Mouse (Mus musculus) heart, postnatal 4 days (tissue): ENCODE measurements around the gene Acot11. TPM values are rescaled to one million over a fixed set of nuclear protein-coding genes. Genes with fewer than 3 reads are reported as not detected.

ENCODE experiments used
- total RNA-seq, 2 experiments: library from RNA; stranded (reverse); gene quantifications; 2 replicates each; pipeline ENCODE4 v1.2.3; 2021

Acot11 gene
- total RNA-seq, 2 experiments from 2014 or later, result 12.7 to 13.7 TPM

Other genes with a start within 250 kb of the Acot11 start
- 10 to 100 TPM; 31.9 to 34.3 TPM for gene Dhcr24, start 244.0 kb downstream of the Acot11 start, total RNA-seq
- gene Lexm, start 187.8 kb downstream of the Acot11 start, total RNA-seq, result not detected
- under 1 TPM; 0.38 to 0.45 TPM for gene Ttc22, start 182.6 kb downstream of the Acot11 start, total RNA-seq
- 1 to 10 TPM; 6.7 to 7.4 TPM for gene Pars2, start 153.9 kb downstream of the Acot11 start, total RNA-seq
- 10 to 100 TPM; 21.6 to 23.9 TPM for gene Ttc4, start 126.1 kb downstream of the Acot11 start, total RNA-seq
- 1 to 10 TPM in 1 of 2 experiments, under 1 TPM in 1; 0.16 to 1.1 TPM for gene Mroh7, start 74.1 kb downstream of the Acot11 start, total RNA-seq
- gene Fam151a, start 71.1 kb downstream of the Acot11 start, total RNA-seq, result under 1 TPM; 0.19 to 0.41 TPM
- 10 to 100 TPM; 55.3 to 58.7 TPM for gene Ssbp3, start 105.7 kb upstream of the Acot11 start, total RNA-seq